Mouse (Mus musculus): ENCODE measurements at regions not wholly inside any gene's neighbourhood (a gene's known extent, or its start where the extent isn't known, plus 50 kb on each side); places are given as distances from the start of the nearest gene placed in this dataset.

- TF ChIP-seq CTCF (IDR thresholded peaks at IDR 0.05; ENCODE audit: borderline replicate concordance, insufficient read depth, low read length) (no peak), POLR2A (IDR thresholded peaks at IDR 0.05; ENCODE audit: low read depth, low read length) (no peak)
These were observed 133.3 kb upstream of the Max start for GRCm38 (mm10) chr12:77094999-77095915.
